ENCODE assay signal across 8 mouse cellular contexts in genomic region chr12:80407824-80408223, GRCm38 (mm10). TPM values are rescaled to one million over a fixed set of nuclear protein-coding genes. Genes with fewer than 3 reads are reported as not detected.
A peak's percentile ranks its signal among the peaks of the same experiment; 100 is the strongest.
DNase-seq lines count a peak whose midpoint lies in the region; ATAC-seq and TF ChIP-seq lines count a peak whose summit lies in the region.
"Had no signal": no experiment of that assay in that cellular context is flagged by ENCODE, and none has a peak within 500 bp of the region (broad histone marks: within the 10 kb centered on the region; RNA-seq: fewer than 3 reads in every experiment).

No protein-coding gene starts in this region.

- no peak overlapping the region for H3K4me2 ChIP-seq in intestine, postnatal 0 days (replicated peaks; ENCODE audit: low read depth)
- H3K4me2 ChIP-seq in intestine, embryonic 16.5 days (ENCODE audit: low read depth, low read length): no peak overlapping the region
- no peak overlapping the region for H3K4me2 ChIP-seq in hindbrain, postnatal 0 days (ENCODE audit: low read depth, low read length)
- H3K4me2 ChIP-seq in midbrain, postnatal 0 days (ENCODE audit: low read depth, low read length, poor library complexity, severe bottlenecking): no peak overlapping the region

- DNase-seq in CD4-positive, CD25-positive, alpha-beta regulatory T cell, adult 2 months (ENCODE audit: low read depth, low spot score): peak; percentile 76
- DNase-seq in MEL-GATA-1-ER (ENCODE audit: extremely low read depth, low read depth): peak; percentile 65
- DNase-seq in hindbrain, postnatal 0 days (ENCODE audit: low spot score): no peak
- no peak for DNase-seq in midbrain, postnatal 0 days (ENCODE audit: low spot score)
- peak; percentile 87 for DNase-seq in thymus, postnatal 4 days

- no peak overlapping the region for H3K27ac ChIP-seq in intestine, postnatal 0 days (ENCODE audit: low read depth, low read length)
- H3K27ac ChIP-seq in intestine, embryonic 16.5 days (ENCODE audit: low read length): no peak overlapping the region
- no peak overlapping the region for H3K27ac ChIP-seq in hindbrain, postnatal 0 days
- H3K27ac ChIP-seq in midbrain, postnatal 0 days (ENCODE audit: low read depth, low read length): no peak overlapping the region

- H3K9me3 ChIP-seq in intestine, postnatal 0 days (ENCODE audit: control insufficient read depth): no peaks in the 10 kb centered on the region
- no peaks in the 10 kb centered on the region for H3K9me3 ChIP-seq in intestine, embryonic 16.5 days (ENCODE audit: control insufficient read depth, low read length)
- no peaks in the 10 kb centered on the region for H3K9me3 ChIP-seq in hindbrain, postnatal 0 days (ENCODE audit: low read length)
- no peaks in the 10 kb centered on the region for H3K9me3 ChIP-seq in midbrain, postnatal 0 days (ENCODE audit: low read length)

- no peak overlapping the region for H3K4me3 ChIP-seq in intestine, postnatal 0 days (ENCODE audit: low read depth, low read length)
- H3K4me3 ChIP-seq in intestine, embryonic 16.5 days (ENCODE audit: low read length): no peak overlapping the region
- no peak overlapping the region for H3K4me3 ChIP-seq in hindbrain, postnatal 0 days (ENCODE audit: low read length)
- H3K4me3 ChIP-seq in midbrain, postnatal 0 days (ENCODE audit: low read depth, low read length): no peak overlapping the region
- H3K4me3 ChIP-seq: myocyte had no signal

- 0 out of 2 replicates have a peak, but pooled peaks cover 16% of the 10 kb centered on the region for H3K36me3 ChIP-seq in intestine, postnatal 0 days (ENCODE audit: control insufficient read depth, insufficient read depth)
- H3K36me3 ChIP-seq in intestine, embryonic 16.5 days (ENCODE audit: control insufficient read depth, insufficient read depth, low read length): 0 out of 2 replicates have a peak, but pooled peaks cover 3% of the 10 kb centered on the region
- H3K36me3 ChIP-seq in hindbrain, postnatal 0 days (ENCODE audit: insufficient read depth, low read length): no peaks in the 10 kb centered on the region
- peaks cover 13% of the 10 kb centered on the region; the same call in 1 of the 2 replicates for H3K36me3 ChIP-seq in midbrain, postnatal 0 days (ENCODE audit: insufficient read depth, low read length)

- H3K9ac ChIP-seq in intestine, postnatal 0 days (ENCODE audit: low read depth, low read length): no peak overlapping the region
- no peak overlapping the region for H3K9ac ChIP-seq in intestine, embryonic 16.5 days (ENCODE audit: low read depth, low read length)
- no peak overlapping the region for H3K9ac ChIP-seq in hindbrain, postnatal 0 days (replicated peaks; ENCODE audit: low read length)
- no peak overlapping the region for H3K9ac ChIP-seq in midbrain, postnatal 0 days (replicated peaks; ENCODE audit: low read length, poor library complexity, severe bottlenecking)

- 65% methylated on average over 3 of the region's 3 CpGs for WGBS in intestine, postnatal 0 days
- WGBS in intestine, embryonic 16.5 days: 63% methylated on average over 3 of the region's 3 CpGs
- WGBS in hindbrain, postnatal 0 days: 60% methylated on average over 3 of the region's 3 CpGs
- 56% methylated on average over 3 of the region's 3 CpGs for WGBS in midbrain, postnatal 0 days

- no peaks in the 10 kb centered on the region for H3K4me1 ChIP-seq in intestine, postnatal 0 days (replicated peaks; ENCODE audit: control insufficient read depth, insufficient read depth, low read length)
- no peaks in the 10 kb centered on the region for H3K4me1 ChIP-seq in intestine, embryonic 16.5 days (ENCODE audit: control insufficient read depth, insufficient read depth, low read length)
- H3K4me1 ChIP-seq in hindbrain, postnatal 0 days (ENCODE audit: insufficient read depth, low read length): no peaks in the 10 kb centered on the region
- no peaks in the 10 kb centered on the region for H3K4me1 ChIP-seq in midbrain, postnatal 0 days (ENCODE audit: insufficient read depth, low read length)

- ATAC-seq in intestine, postnatal 0 days: no peak
- ATAC-seq in intestine, embryonic 16.5 days: no peak
- ATAC-seq in hindbrain, postnatal 0 days: no peak
- no peak for ATAC-seq in midbrain, postnatal 0 days (ENCODE audit: low FRiP score)

- TF ChIP-seq CTCF in intestine, postnatal 0 days (IDR thresholded peaks at IDR 0.05; ENCODE audit: low read depth): peak; percentile 67
- TF ChIP-seq CTCF in hindbrain, postnatal 0 days (IDR thresholded peaks at IDR 0.05; ENCODE audit: low read depth): peak; percentile 67
- peak; percentile 64 for TF ChIP-seq CTCF in midbrain, postnatal 0 days (IDR thresholded peaks at IDR 0.05)

- H3K27me3 ChIP-seq in intestine, postnatal 0 days (replicated peaks; ENCODE audit: control insufficient read depth, insufficient read depth, low read length): no peaks in the 10 kb centered on the region
- H3K27me3 ChIP-seq in intestine, embryonic 16.5 days (replicated peaks; ENCODE audit: control insufficient read depth, insufficient read depth, low read length): no peaks in the 10 kb centered on the region
- no peaks in the 10 kb centered on the region for H3K27me3 ChIP-seq in hindbrain, postnatal 0 days (ENCODE audit: insufficient read depth, low read length)
- no peaks in the 10 kb centered on the region for H3K27me3 ChIP-seq in midbrain, postnatal 0 days (ENCODE audit: insufficient read depth, low read length)

RNA-seq across cellular contexts. Expression of gene Dcaf5, which starts 28.6 kb away (rescaled TPM):
- 7.4 and 7.5 TPM in 2 replicates for polyA plus RNA-seq in intestine, postnatal 0 days (2015; fragmentation: Nextera tagmentation; extraction: Ambion mirVana)
- 7.9 and 9.3 TPM in 2 replicates for polyA plus RNA-seq in intestine, embryonic 16.5 days (2015; fragmentation: Nextera tagmentation; extraction: Ambion mirVana)
- total RNA-seq in hindbrain, postnatal 0 days (2014; rRNA removed): 53.0 and 55.5 TPM in 2 replicates
- 18.6 and 19.6 TPM in 2 replicates for polyA plus RNA-seq in hindbrain, postnatal 0 days (2015; fragmentation: Nextera tagmentation; extraction: Ambion mirVana)
- 71.6 and 97.6 TPM in 2 replicates for total RNA-seq in midbrain, postnatal 0 days (2014; rRNA removed)
- polyA plus RNA-seq in midbrain, postnatal 0 days (2015; fragmentation: Nextera tagmentation; extraction: Ambion mirVana): 17.6 and 19.4 TPM in 2 replicates

RNA-seq across cellular contexts. Expression of gene Exd2, which starts 55.1 kb away (rescaled TPM):
- 6.5 and 6.8 TPM in 2 replicates for polyA plus RNA-seq in intestine, postnatal 0 days (2015; fragmentation: Nextera tagmentation; extraction: Ambion mirVana)
- 21.0 and 21.2 TPM in 2 replicates for polyA plus RNA-seq in intestine, embryonic 16.5 days (2015; fragmentation: Nextera tagmentation; extraction: Ambion mirVana)
- total RNA-seq in hindbrain, postnatal 0 days (2014; rRNA removed): 25.2 and 30.6 TPM in 2 replicates
- 26.3 and 29.9 TPM in 2 replicates for polyA plus RNA-seq in hindbrain, postnatal 0 days (2015; fragmentation: Nextera tagmentation; extraction: Ambion mirVana)
- total RNA-seq in midbrain, postnatal 0 days (2014; rRNA removed): 40.0 and 43.1 TPM in 2 replicates
- 31.5 and 32.7 TPM in 2 replicates for polyA plus RNA-seq in midbrain, postnatal 0 days (2015; fragmentation: Nextera tagmentation; extraction: Ambion mirVana)

Comparison
In these comparisons a context has a peak if more than half of its experiments do, and no peak if none do; other contexts are left out.
1. DNase-seq: peak in CD4-positive, CD25-positive, alpha-beta regulatory T cell, adult 2 months (single experiment), MEL-GATA-1-ER (single experiment) and thymus, postnatal 4 days (single experiment); none in hindbrain, postnatal 0 days (single experiment) and midbrain, postnatal 0 days (single experiment).
2. Peak in every context shown above with its lines, with median percentiles within 50 percentile points of each other: CTCF ChIP-seq.